Mouse (Mus musculus): ENCODE data around the gene Nkain4.

GRCm38 (mm10) chr2:180988948-180989347 is 34.4 kb upstream of the Nkain4 start:
- TF ChIP-seq CTCF (IDR thresholded peaks at IDR 0.05; ENCODE audit: control insufficient read depth, insufficient read depth, insufficient replicate concordance, low read depth, low read length) (no peak), POLR2A (IDR thresholded peaks at IDR 0.05; ENCODE audit: control insufficient read depth, low read depth, low read length) (no peak)

Data from testis, adult 2 months (tissue).